Mouse (Mus musculus) limb, embryonic 14.5 days (tissue): ENCODE results near the gene Eid2. TPM values are rescaled to one million over a fixed set of nuclear protein-coding genes. Genes with fewer than 3 reads are reported as not detected.

Experiments
- ATAC-seq: fragments of 200-750 bp; cut with Nextera tagmentation; 2 replicates; pipeline ENCODE4 v1.8.0; 2017; ENCODE audit warnings: low read depth, moderate number of reproducible peaks, moderate TSS enrichment; ENCODE audit not compliant: low FRiP score
- DNase-seq: peaks from one replicate; pipeline ENCODE4 v3.0.0-alpha.2; 2015; ENCODE audit warnings: low spot score
- H3K27ac ChIP-seq: fragments of 300-500 bp; sonication (generic); replicated peaks from 2 replicates; pipeline ENCODE4 v1.5.1; 2014; ENCODE audit warnings: low read depth, mild to moderate bottlenecking, low read length, moderate library complexity, mixed read lengths
- H3K27me3 ChIP-seq: fragments of 300-500 bp; sonication (generic); 2 replicates; pipeline ENCODE4 v1.6.1; 2014; ENCODE audit warnings: low read length, mixed read lengths; ENCODE audit not compliant: control insufficient read depth, insufficient read depth
- H3K36me3 ChIP-seq: fragments of 300-500 bp; sonication (generic); 2 replicates; pipeline ENCODE4 v1.6.1; 2014; ENCODE audit warnings: mild to moderate bottlenecking, low read length, moderate library complexity, mixed read lengths; ENCODE audit not compliant: control insufficient read depth, insufficient read depth
- H3K4me1 ChIP-seq: fragments of 300-500 bp; sonication (generic); 2 replicates; pipeline ENCODE4 v1.6.1; 2014; ENCODE audit warnings: antibody characterized with exemption, low read length, mixed read lengths; ENCODE audit not compliant: control insufficient read depth, insufficient read depth
- H3K4me2 ChIP-seq: fragments of 300-500 bp; sonication (generic); replicated peaks from 2 replicates; pipeline ENCODE4 v1.6.1; 2014; ENCODE audit warnings: low read depth, mild to moderate bottlenecking, low read length, moderate library complexity; ENCODE audit not compliant: severe bottlenecking
- H3K4me3 ChIP-seq: fragments of 300-500 bp; sonication (generic); replicated peaks from 2 replicates; pipeline ENCODE4 v1.5.1; 2014; ENCODE audit warnings: low read length
- H3K9ac ChIP-seq: fragments of 300-500 bp; sonication (generic); 2 replicates; pipeline ENCODE4 v1.6.1; 2014; ENCODE audit warnings: mild to moderate bottlenecking, low read depth, low read length, moderate library complexity; ENCODE audit not compliant: severe bottlenecking
- H3K9me3 ChIP-seq: fragments of 300-500 bp; sonication (generic); 2 replicates; pipeline ENCODE4 v1.6.1; 2016; ENCODE audit warnings: low read length; ENCODE audit not compliant: control insufficient read depth
- POLR2A ChIP-seq: fragments of 200-500 bp; IDR thresholded peaks from 2 replicates; pipeline ENCODE4 v1.8.0; 2012; ENCODE audit warnings: inconsistent platforms, mild to moderate bottlenecking, moderate library complexity, borderline replicate concordance; ENCODE audit not compliant: insufficient read depth, insufficient read length; ENCODE audit errors: extremely low read depth
- WGBS: fragments of 180-500 bp; shearing (Covaris S2); extraction: QIAGEN DNeasy Blood & Tissue Kit; methylation state at CpG from one replicate; pipeline ENCODE4 v1.1.7; 2014; 5-methylcytosine and 5-hydroxymethylcytosine counted together
- polyA plus RNA-seq, 2 experiments: library from polyadenylated mRNA; depleted of rRNA in 1 of 2; stranded (reverse) in 1 of 2; unstranded in 1 of 2; fragments of >200 nt; fragmentation: Nextera tagmentation in 1 of 2; extraction: Ambion mirVana in 1 of 2; gene quantifications; 2 replicates each; pipeline versions ENCODE4 v1.2.1 to v1.2.3; 2012 to 2014

Gene Eid2
- polyA plus RNA-seq, 2 experiments, result 12.2 to 35.0 TPM

- Histone ChIP-seq H3K36me3 (peaks cover 95% of the 10 kb centered on the region), H3K9me3 (no peaks in the 10 kb centered on the region), H3K4me3 (no peak overlapping the region), H3K4me1 (no peaks in the 10 kb centered on the region), H3K27me3 (no peaks in the 10 kb centered on the region), H3K27ac (no peak overlapping the region), H3K9ac (no peak overlapping the region), H3K4me2 (no peak overlapping the region)
- ATAC-seq (no peak), DNase-seq (no peak)
- TF ChIP-seq POLR2A, result no peak
- WGBS, result 95% methylated on average over 17 of the region's 17 CpGs
These were observed 51.0 kb downstream of the Eid2 start for GRCm38 (mm10) chr7:28318714-28319113.

Other genes starting within 250 kb of the Eid2 start
- gene Psmc4, start 217.8 kb upstream of the Eid2 start, polyA plus RNA-seq (2012; rRNA removed), result 206 and 227 TPM in 2 replicates
- gene Psmc4, start 217.8 kb upstream of the Eid2 start, polyA plus RNA-seq (2014; fragmentation: Nextera tagmentation; extraction: Ambion mirVana), result 281 and 284 TPM in 2 replicates
- 0.35 and 0.63 TPM in 2 replicates for gene Fcgbp, start 196.6 kb upstream of the Eid2 start, polyA plus RNA-seq (2012; rRNA removed)
- 0.18 and 0.48 TPM in 2 replicates for gene Fcgbp, start 196.6 kb upstream of the Eid2 start, polyA plus RNA-seq (2014; fragmentation: Nextera tagmentation; extraction: Ambion mirVana)
- not detected in 2 replicates for gene 9530053A07Rik, start 138.4 kb upstream of the Eid2 start, polyA plus RNA-seq (2012; rRNA removed)
- not detected in 2 replicates for gene 9530053A07Rik, start 138.4 kb upstream of the Eid2 start, polyA plus RNA-seq (2014; fragmentation: Nextera tagmentation; extraction: Ambion mirVana)
- 238 and 299 TPM in 2 replicates for gene Fbl, start 98.2 kb upstream of the Eid2 start, polyA plus RNA-seq (2012; rRNA removed)
- gene Fbl, start 98.2 kb upstream of the Eid2 start, polyA plus RNA-seq (2014; fragmentation: Nextera tagmentation; extraction: Ambion mirVana), result 43.7 and 45.9 TPM in 2 replicates
- 26.0 and 37.8 TPM in 2 replicates for gene Dyrk1b, start 88.4 kb upstream of the Eid2 start, polyA plus RNA-seq (2012; rRNA removed)
- 13.8 and 15.7 TPM in 2 replicates for gene Dyrk1b, start 88.4 kb upstream of the Eid2 start, polyA plus RNA-seq (2014; fragmentation: Nextera tagmentation; extraction: Ambion mirVana)
- gene Eid2b, start 9.9 kb downstream of the Eid2 start, polyA plus RNA-seq (2012; rRNA removed), result 15.4 and 18.3 TPM in 2 replicates
- gene Eid2b, start 9.9 kb downstream of the Eid2 start, polyA plus RNA-seq (2014; fragmentation: Nextera tagmentation; extraction: Ambion mirVana), result 14.3 and 14.9 TPM in 2 replicates
- 0.55 and 0.74 TPM in 2 replicates for gene Selenov, start 23.3 kb downstream of the Eid2 start, polyA plus RNA-seq (2012; rRNA removed)
- gene Selenov, start 23.3 kb downstream of the Eid2 start, polyA plus RNA-seq (2014; fragmentation: Nextera tagmentation; extraction: Ambion mirVana), result 0.34 TPM in 1 of 2 replicates, not detected in the other
- gene Dll3, start 34.4 kb downstream of the Eid2 start, polyA plus RNA-seq (2012; rRNA removed), result 0.85 and 0.92 TPM in 2 replicates
- gene Dll3, start 34.4 kb downstream of the Eid2 start, polyA plus RNA-seq (2014; fragmentation: Nextera tagmentation; extraction: Ambion mirVana), result 0.83 and 0.84 TPM in 2 replicates
- gene Timm50, start 44.2 kb downstream of the Eid2 start, polyA plus RNA-seq (2012; rRNA removed), result 98.1 and 119 TPM in 2 replicates
- 138 TPM in 2 replicates for gene Timm50, start 44.2 kb downstream of the Eid2 start, polyA plus RNA-seq (2014; fragmentation: Nextera tagmentation; extraction: Ambion mirVana)
- gene Supt5, start 70.9 kb downstream of the Eid2 start, polyA plus RNA-seq (2012; rRNA removed), result 116 and 127 TPM in 2 replicates
- gene Supt5, start 70.9 kb downstream of the Eid2 start, polyA plus RNA-seq (2014; fragmentation: Nextera tagmentation; extraction: Ambion mirVana), result 76.2 and 84.4 TPM in 2 replicates
- gene Rps16, start 82.8 kb downstream of the Eid2 start, polyA plus RNA-seq (2012; rRNA removed), result 1,848 and 2,127 TPM in 2 replicates
- 1,280 and 1,345 TPM in 2 replicates for gene Rps16, start 82.8 kb downstream of the Eid2 start, polyA plus RNA-seq (2014; fragmentation: Nextera tagmentation; extraction: Ambion mirVana)
- 67.3 and 87.8 TPM in 2 replicates for gene Plekhg2, start 104.7 kb downstream of the Eid2 start, polyA plus RNA-seq (2012; rRNA removed)
- gene Plekhg2, start 104.7 kb downstream of the Eid2 start, polyA plus RNA-seq (2014; fragmentation: Nextera tagmentation; extraction: Ambion mirVana), result 59.0 and 69.1 TPM in 2 replicates
- gene Zfp36, start 112.4 kb downstream of the Eid2 start, polyA plus RNA-seq (2012; rRNA removed), result 12.3 and 19.0 TPM in 2 replicates
- 16.0 TPM in 2 replicates for gene Zfp36, start 112.4 kb downstream of the Eid2 start, polyA plus RNA-seq (2014; fragmentation: Nextera tagmentation; extraction: Ambion mirVana)
- 47.5 and 61.6 TPM in 2 replicates for gene Med29, start 124.8 kb downstream of the Eid2 start, polyA plus RNA-seq (2012; rRNA removed)
- 46.6 and 49.9 TPM in 2 replicates for gene Med29, start 124.8 kb downstream of the Eid2 start, polyA plus RNA-seq (2014; fragmentation: Nextera tagmentation; extraction: Ambion mirVana)
- 97.8 and 102 TPM in 2 replicates for gene Paf1, start 125.1 kb downstream of the Eid2 start, polyA plus RNA-seq (2012; rRNA removed)
- gene Paf1, start 125.1 kb downstream of the Eid2 start, polyA plus RNA-seq (2014; fragmentation: Nextera tagmentation; extraction: Ambion mirVana), result 54.2 and 63.1 TPM in 2 replicates
- gene Gmfg, start 169.6 kb downstream of the Eid2 start, polyA plus RNA-seq (2012; rRNA removed), result 7.0 and 12.7 TPM in 2 replicates
- gene Gmfg, start 169.6 kb downstream of the Eid2 start, polyA plus RNA-seq (2014; fragmentation: Nextera tagmentation; extraction: Ambion mirVana), result 15.7 and 19.4 TPM in 2 replicates
- 18.7 and 31.8 TPM in 2 replicates for gene Lrfn1, start 184.1 kb downstream of the Eid2 start, polyA plus RNA-seq (2012; rRNA removed)
- gene Lrfn1, start 184.1 kb downstream of the Eid2 start, polyA plus RNA-seq (2014; fragmentation: Nextera tagmentation; extraction: Ambion mirVana), result 5.9 and 7.6 TPM in 2 replicates
- gene Ifnl2, start 242.6 kb downstream of the Eid2 start, polyA plus RNA-seq (2012; rRNA removed), result not detected in 2 replicates
- gene Ifnl2, start 242.6 kb downstream of the Eid2 start, polyA plus RNA-seq (2014; fragmentation: Nextera tagmentation; extraction: Ambion mirVana), result not detected in 2 replicates